Mouse (Mus musculus) small intestine, adult 2 months (tissue): ENCODE data around the gene Pacsin3.

ENCODE experiments used
- CTCF ChIP-seq: fragments of 200-500 bp; IDR thresholded peaks from 2 replicates; pipeline ENCODE4 v1.5.1; 2012; ENCODE audit warnings: low read depth, mild to moderate bottlenecking, control low read depth, inconsistent platforms, low read length, moderate library complexity, mixed read lengths; ENCODE audit not compliant: insufficient replicate concordance, insufficient read length; ENCODE audit errors: extremely low read depth
- POLR2A ChIP-seq: fragments of 200-500 bp; IDR thresholded peaks from 2 replicates; pipeline ENCODE4 v1.6.1; 2012; ENCODE audit warnings: low read depth, mild to moderate bottlenecking, control low read depth, inconsistent platforms, low read length, moderate library complexity

DNA sequence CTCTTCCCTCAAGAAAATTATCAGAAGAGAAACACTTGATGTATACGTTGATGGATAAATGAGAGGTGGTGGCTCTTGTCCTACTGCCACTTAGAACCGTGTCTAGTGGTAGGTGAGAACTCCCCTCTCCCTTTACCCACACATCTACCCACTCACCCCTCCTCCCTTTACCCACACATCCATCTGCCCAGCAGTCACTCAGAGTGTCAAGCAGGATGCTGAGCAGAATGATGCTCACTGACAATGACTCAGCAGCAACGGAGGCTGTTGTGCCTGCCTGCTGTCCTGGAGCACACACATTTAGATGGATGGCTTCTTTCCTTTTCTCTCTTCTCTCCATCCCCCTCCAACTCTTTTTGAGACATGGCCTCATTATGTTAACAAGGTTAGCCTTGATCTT is 47.1 kb downstream of the Pacsin3 start:
- TF ChIP-seq CTCF (no peak), POLR2A (no peak)
